22 mouse cellular contexts compared by ENCODE assay signal in genomic region chr10:79769329-79769728, GRCm38 (mm10). TPM values are rescaled to one million over a fixed set of nuclear protein-coding genes. Genes with fewer than 3 reads are reported as not detected.
"Had no signal": no experiment of that assay in that cellular context is flagged by ENCODE, and none has a peak within 500 bp of the region (broad histone marks: within the 10 kb centered on the region; RNA-seq: fewer than 3 reads in every experiment).

No protein-coding gene starts in this region.

- H3K4me2 ChIP-seq: intestine, embryonic 15.5 days; limb, embryonic 12.5 days; limb, embryonic 15.5 days; liver, embryonic 13.5 days; neural tube, embryonic 15.5 days had no signal

- H3K27ac ChIP-seq: intestine, embryonic 15.5 days; kidney, postnatal 0 days; limb, embryonic 12.5 days; limb, embryonic 15.5 days; liver, embryonic 13.5 days; macrophage; midbrain, embryonic 12.5 days; midbrain, embryonic 15.5 days; neural tube, embryonic 12.5 days; neural tube, embryonic 15.5 days; stomach, postnatal 0 days had no signal

- H3K36me3 ChIP-seq: intestine, embryonic 15.5 days; limb, embryonic 12.5 days; limb, embryonic 15.5 days; midbrain, embryonic 12.5 days; midbrain, embryonic 15.5 days; neural tube, embryonic 12.5 days; neural tube, embryonic 15.5 days had no signal

- H3K4me3 ChIP-seq: intestine, embryonic 15.5 days; limb, embryonic 12.5 days; limb, embryonic 15.5 days; liver, embryonic 13.5 days; midbrain, embryonic 12.5 days; midbrain, embryonic 15.5 days; neural tube, embryonic 12.5 days; neural tube, embryonic 15.5 days had no signal

- ATAC-seq: hindbrain, embryonic 16.5 days; intestine, embryonic 15.5 days; midbrain, embryonic 15.5 days had no signal

- H3K9ac ChIP-seq: intestine, embryonic 15.5 days; limb, embryonic 12.5 days; limb, embryonic 15.5 days; liver, embryonic 13.5 days; midbrain, embryonic 12.5 days; midbrain, embryonic 15.5 days; neural tube, embryonic 12.5 days; neural tube, embryonic 15.5 days had no signal

- DNase-seq: left cerebral cortex, postnatal 4 days; liver, embryonic 13.5 days; lung, adult 2 months; lung, postnatal 14 days; right cerebral cortex, adult 18-20 months; right cerebral cortex, postnatal 14 days; right cerebral cortex, postnatal 4 days; thymus, adult 2 months; thymus, postnatal 14 days had no signal

- H3K27me3 ChIP-seq: intestine, embryonic 15.5 days; limb, embryonic 12.5 days; limb, embryonic 15.5 days; midbrain, embryonic 15.5 days; neural tube, embryonic 12.5 days had no signal

- H3K9me3 ChIP-seq: intestine, embryonic 15.5 days; limb, embryonic 15.5 days; liver, embryonic 13.5 days; midbrain, embryonic 15.5 days; neural tube, embryonic 12.5 days; neural tube, embryonic 15.5 days had no signal

RNA-seq across cellular contexts. Expression of gene Fgf22, which starts 14.5 kb away (rescaled TPM):
- polyA plus RNA-seq: liver, embryonic 13.5 days; liver, embryonic 16.5 days; macrophage; thymus, adult 2 months had no signal

RNA-seq across cellular contexts. Expression of gene Prss57, which starts 21.4 kb away (rescaled TPM):
- polyA plus RNA-seq: hindbrain, embryonic 16.5 days; intestine, embryonic 15.5 days; limb, embryonic 12.5 days; macrophage; midbrain, embryonic 15.5 days; stomach, embryonic 14.5 days had no signal
